Mouse (Mus musculus) intestine, embryonic 16.5 days (tissue): ENCODE measurements around the gene Vangl1. TPM values are rescaled to one million over a fixed set of nuclear protein-coding genes. Genes with fewer than 3 reads are reported as not detected.

ENCODE experiments used
- ATAC-seq: fragments of 200-750 bp; cut with Nextera tagmentation; 2 replicates; pipeline ENCODE4 v1.8.0; 2017; ENCODE audit warnings: moderate TSS enrichment, moderate library complexity
- H3K27ac ChIP-seq: fragments of 300-500 bp; sonication (generic); 2 replicates; pipeline ENCODE4 v1.5.1; 2014; ENCODE audit warnings: mild to moderate bottlenecking, low read length
- H3K27me3 ChIP-seq: fragments of 300-500 bp; sonication (generic); replicated peaks from 2 replicates; pipeline ENCODE4 v1.6.1; 2014; ENCODE audit warnings: low read length, control low read depth, mixed read lengths; ENCODE audit not compliant: control insufficient read depth, insufficient read depth
- H3K36me3 ChIP-seq: fragments of 300-500 bp; sonication (generic); 2 replicates; pipeline ENCODE4 v1.6.1; 2014; ENCODE audit warnings: low read length, control low read depth; ENCODE audit not compliant: control insufficient read depth, insufficient read depth
- H3K4me1 ChIP-seq: fragments of 300-500 bp; sonication (generic); 2 replicates; pipeline ENCODE4 v1.6.1; 2014; ENCODE audit warnings: low read length, control low read depth, mixed read lengths; ENCODE audit not compliant: control insufficient read depth, insufficient read depth
- H3K4me2 ChIP-seq: fragments of 300-500 bp; sonication (generic); 2 replicates; pipeline ENCODE4 v1.6.1; 2014; ENCODE audit warnings: low read depth, low read length, control low read depth
- H3K4me3 ChIP-seq: fragments of 300-500 bp; sonication (generic); 2 replicates; pipeline ENCODE4 v1.5.1; 2014; ENCODE audit warnings: mild to moderate bottlenecking, low read length
- H3K9ac ChIP-seq: fragments of 300-500 bp; sonication (generic); 2 replicates; pipeline ENCODE4 v1.6.1; 2014; ENCODE audit warnings: low read depth, low read length
- H3K9me3 ChIP-seq: fragments of 300-500 bp; sonication (generic); 2 replicates; pipeline ENCODE4 v1.6.1; 2016; ENCODE audit warnings: low read length, control low read depth; ENCODE audit not compliant: control insufficient read depth
- WGBS: fragments of 180-500 bp; shearing (Covaris S2); extraction: QIAGEN DNeasy Blood & Tissue Kit; methylation state at CpG from one replicate; pipeline ENCODE4 v1.1.7; 2014; 5-methylcytosine and 5-hydroxymethylcytosine counted together
- polyA plus RNA-seq: library from polyadenylated mRNA; unstranded; fragments of >200 nt; fragmentation: Nextera tagmentation; extraction: Ambion mirVana; gene quantifications from 2 replicates; pipeline ENCODE4 v1.2.1, GENCODE M21; 2015

Vangl1 gene
- polyA plus RNA-seq, result 18.7 and 20.6 TPM in 2 replicates

DNA sequence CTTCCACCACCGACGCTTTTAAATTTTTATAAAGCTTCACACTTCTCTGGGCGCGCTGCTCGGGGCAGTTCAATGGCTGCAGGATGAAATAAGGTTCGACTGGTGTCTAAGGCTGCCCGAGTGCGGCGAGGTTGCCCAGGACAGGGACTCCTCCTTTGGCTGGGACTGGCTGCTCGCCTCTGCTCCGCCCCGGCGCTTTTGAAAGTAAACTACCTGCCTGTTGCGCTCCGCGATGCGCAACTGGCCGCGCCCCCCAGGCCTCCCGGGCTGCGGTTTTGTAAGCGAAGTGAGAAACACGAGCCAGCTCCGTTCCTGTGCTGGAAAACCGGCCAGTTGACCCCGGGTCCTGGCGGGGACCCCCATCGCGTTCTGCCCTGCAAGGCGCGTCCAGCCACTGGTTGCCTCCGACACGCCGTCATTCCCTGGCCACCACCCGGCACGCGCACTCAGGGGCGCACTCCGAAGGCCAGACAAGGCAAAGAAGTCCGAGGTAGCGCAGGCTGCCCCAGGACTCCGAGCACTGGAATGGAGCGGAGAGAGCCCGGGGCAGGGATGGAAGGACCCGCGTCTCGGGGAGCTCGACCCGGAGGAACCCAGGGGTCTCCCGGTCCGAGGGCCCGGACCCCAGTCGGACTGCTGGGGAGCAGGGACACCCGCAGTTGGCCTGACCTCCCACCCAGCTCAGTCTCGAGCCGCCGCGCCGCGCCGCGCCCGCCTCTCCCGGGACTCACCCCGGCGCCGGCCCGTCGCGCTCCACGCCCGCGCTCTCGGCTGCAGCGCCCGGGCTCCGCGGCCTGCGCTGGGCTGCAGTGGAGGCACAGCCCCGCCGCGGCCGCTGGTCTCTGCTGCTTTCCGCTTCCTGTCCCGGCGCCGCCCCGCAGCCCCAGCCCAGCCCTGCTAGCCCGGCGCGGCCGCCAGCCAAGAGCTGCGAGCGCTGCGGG, at the start of gene Vangl1:
TSS of gene Vangl1 (minus strand) at position 913 of the 941 bp plus-strand sequence.
- under 1% methylated on average over 80 of the region's 95 CpGs for WGBS
- peak; percentile 94 for ATAC-seq
- H3K9ac ChIP-seq, result peak within 1 kb of the TSS; percentile 93

DNA sequence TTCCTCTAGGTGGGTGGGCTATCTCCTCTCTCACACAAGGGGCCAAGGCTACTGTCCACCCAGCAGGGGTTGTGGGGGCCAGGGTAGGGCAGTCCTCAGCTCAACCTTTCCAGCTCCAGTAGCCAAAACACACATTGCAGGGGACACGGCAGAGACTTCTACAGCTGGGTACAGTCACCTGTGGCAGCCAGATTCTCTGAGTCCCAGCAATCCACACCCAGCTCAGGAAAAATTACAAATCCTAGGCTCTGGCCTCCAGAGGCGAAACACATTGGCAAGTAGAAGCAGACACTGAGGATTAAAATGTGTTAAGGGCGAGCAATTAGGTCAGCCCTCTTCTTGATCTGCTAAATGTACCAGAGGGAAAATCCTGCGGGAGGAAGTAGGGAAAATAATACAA, 49.1 kb upstream of the Vangl1 start:
- no peak overlapping the region for H3K9ac ChIP-seq
- H3K27ac ChIP-seq, result no peak overlapping the region
- H3K36me3 ChIP-seq, result no peaks in the 10 kb centered on the region
- 67% methylated on average over 4 of the region's 4 CpGs for WGBS
- ATAC-seq, result no peak
- H3K9me3 ChIP-seq, result no peaks in the 10 kb centered on the region
- H3K27me3 ChIP-seq, result no peaks in the 10 kb centered on the region
- no peak overlapping the region for H3K4me2 ChIP-seq
- H3K4me3 ChIP-seq, result no peak overlapping the region
- no peaks in the 10 kb centered on the region for H3K4me1 ChIP-seq

More for the DNA sequence above, at the start of gene Vangl1:
- H3K9me3 ChIP-seq, result no peaks in the 10 kb centered on the region
- peak within 1 kb of the TSS; percentile 84 for H3K27ac ChIP-seq
- H3K4me1 ChIP-seq, result peaks cover 25% of the 10 kb centered on the region
- no peaks in the 10 kb centered on the region for H3K36me3 ChIP-seq
- peak within 1 kb of the TSS; percentile 88 for H3K4me3 ChIP-seq
- H3K4me2 ChIP-seq, result peak within 1 kb of the TSS; percentile 90
- H3K27me3 ChIP-seq, result 0 out of 2 replicates have a peak, but pooled peaks cover 2% of the 10 kb centered on the region

DNA sequence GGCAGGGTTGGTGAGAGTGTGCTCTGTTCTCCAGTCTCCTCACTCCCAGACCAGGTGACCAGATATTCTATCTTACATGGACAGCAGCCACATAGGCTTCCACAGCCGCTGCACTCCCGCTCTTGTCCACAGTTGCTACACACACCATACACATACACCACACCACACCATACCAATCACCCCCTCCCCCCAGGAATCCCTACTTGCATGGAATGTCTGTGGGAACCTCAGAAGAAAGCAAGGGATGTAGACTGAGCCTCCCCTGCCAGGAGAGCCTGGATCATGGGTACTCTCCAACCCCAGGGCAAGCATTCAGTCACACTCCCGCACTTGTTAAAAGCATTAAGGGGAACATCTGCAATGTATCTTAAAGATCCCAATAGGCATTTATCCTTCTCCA, 48.4 kb upstream of the Vangl1 start:
- Histone ChIP-seq H3K9me3 (no peaks in the 10 kb centered on the region), H3K36me3 (no peaks in the 10 kb centered on the region), H3K4me1 (no peaks in the 10 kb centered on the region), H3K4me2 (no peak overlapping the region), H3K27ac (no peak overlapping the region), H3K27me3 (no peaks in the 10 kb centered on the region), H3K4me3 (no peak overlapping the region), H3K9ac (no peak overlapping the region)
- WGBS, result 87% methylated on average over 3 of the region's 3 CpGs
- ATAC-seq, result no peak

DNA sequence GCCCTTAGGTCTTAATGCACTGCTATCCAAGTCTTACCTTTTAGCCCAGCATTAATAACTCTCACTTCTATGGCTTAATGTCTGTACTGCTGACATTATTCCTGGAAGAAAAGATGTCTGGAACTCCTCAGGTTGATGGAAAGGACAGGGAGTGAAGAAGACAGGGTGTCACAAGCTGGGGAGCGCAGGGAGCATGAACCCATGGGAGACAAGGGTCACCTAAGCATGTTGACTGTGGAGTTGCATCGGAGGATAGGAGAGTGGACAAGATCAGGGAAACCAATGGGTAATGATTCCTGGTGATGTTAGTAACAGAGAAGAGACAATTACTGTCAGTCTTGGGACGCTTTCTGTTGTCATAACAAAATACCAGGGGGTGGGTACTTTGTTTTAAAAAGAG, 46.4 kb upstream of the Vangl1 start:
- H3K4me1 ChIP-seq, result no peaks in the 10 kb centered on the region
- no peak for ATAC-seq
- H3K9ac ChIP-seq, result no peak overlapping the region
- H3K27ac ChIP-seq, result no peak overlapping the region
- no peaks in the 10 kb centered on the region for H3K36me3 ChIP-seq
- H3K9me3 ChIP-seq, result no peaks in the 10 kb centered on the region
- H3K4me3 ChIP-seq, result no peak overlapping the region
- no peak overlapping the region for H3K4me2 ChIP-seq
- no peaks in the 10 kb centered on the region for H3K27me3 ChIP-seq
- WGBS, result 95% methylated on average over 3 of the region's 3 CpGs

DNA sequence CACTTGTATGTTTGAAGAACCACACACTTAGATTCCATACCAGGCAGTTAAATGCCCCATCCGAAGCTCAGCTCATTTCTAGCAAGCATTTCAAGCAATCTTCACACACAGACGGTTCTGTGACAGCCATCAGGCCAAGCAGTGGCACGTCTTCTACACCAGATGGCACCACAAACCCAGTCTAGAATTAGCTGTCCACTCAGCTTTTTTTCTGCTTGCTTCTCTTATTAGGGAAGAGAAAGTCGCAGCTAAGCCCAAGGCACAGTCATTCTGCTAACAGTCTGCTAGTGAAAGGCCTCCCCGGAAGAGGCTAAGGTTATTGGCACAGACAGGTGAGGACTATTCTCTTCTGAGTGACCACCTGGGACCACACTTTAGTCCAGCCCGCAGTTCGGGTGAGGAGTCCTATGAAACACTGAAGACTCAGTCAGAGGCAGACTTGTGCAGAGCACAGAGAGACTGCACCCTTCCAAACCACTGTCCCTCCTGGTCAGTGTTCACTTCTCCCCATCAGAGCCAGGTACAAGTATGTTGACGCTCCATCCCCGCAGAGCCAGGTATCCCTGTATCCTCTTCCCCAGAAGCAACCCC, 45.0 kb upstream of the Vangl1 start:
- no peak for ATAC-seq
- Histone ChIP-seq H3K27me3 (no peaks in the 10 kb centered on the region), H3K27ac (no peak overlapping the region), H3K4me2 (no peak overlapping the region), H3K4me3 (no peak overlapping the region), H3K36me3 (no peaks in the 10 kb centered on the region), H3K9me3 (no peaks in the 10 kb centered on the region), H3K4me1 (no peaks in the 10 kb centered on the region), H3K9ac (no peak overlapping the region)
- 56% methylated on average over 9 of the region's 9 CpGs for WGBS

DNA sequence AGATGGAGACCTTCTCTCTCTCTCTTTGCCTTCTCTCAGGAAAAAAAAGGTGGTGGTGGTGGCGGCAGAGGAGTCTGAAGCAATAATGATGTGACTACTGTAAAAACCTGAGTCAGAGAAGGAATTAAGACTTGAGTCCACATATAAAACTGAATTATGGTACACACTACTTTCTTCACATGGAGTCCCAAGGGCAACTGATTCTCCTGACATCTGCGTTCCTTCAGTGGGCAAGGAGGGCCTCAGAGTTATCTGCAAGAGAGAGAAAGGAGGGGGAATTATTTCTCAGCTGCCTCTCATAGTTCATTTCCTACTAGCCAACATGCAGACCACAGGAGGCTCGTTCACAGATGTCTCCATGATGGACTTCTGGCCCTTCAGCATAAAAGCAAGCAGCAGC, 40.1 kb upstream of the Vangl1 start:
- H3K4me3 ChIP-seq, result no peak overlapping the region
- H3K4me1 ChIP-seq, result no peaks in the 10 kb centered on the region
- no peaks in the 10 kb centered on the region for H3K27me3 ChIP-seq
- H3K4me2 ChIP-seq, result no peak overlapping the region
- no peak overlapping the region for H3K9ac ChIP-seq
- H3K27ac ChIP-seq, result no peak overlapping the region
- no peaks in the 10 kb centered on the region for H3K9me3 ChIP-seq
- 78% methylated on average over 3 of the region's 3 CpGs for WGBS
- ATAC-seq, result no peak
- no peaks in the 10 kb centered on the region for H3K36me3 ChIP-seq

DNA sequence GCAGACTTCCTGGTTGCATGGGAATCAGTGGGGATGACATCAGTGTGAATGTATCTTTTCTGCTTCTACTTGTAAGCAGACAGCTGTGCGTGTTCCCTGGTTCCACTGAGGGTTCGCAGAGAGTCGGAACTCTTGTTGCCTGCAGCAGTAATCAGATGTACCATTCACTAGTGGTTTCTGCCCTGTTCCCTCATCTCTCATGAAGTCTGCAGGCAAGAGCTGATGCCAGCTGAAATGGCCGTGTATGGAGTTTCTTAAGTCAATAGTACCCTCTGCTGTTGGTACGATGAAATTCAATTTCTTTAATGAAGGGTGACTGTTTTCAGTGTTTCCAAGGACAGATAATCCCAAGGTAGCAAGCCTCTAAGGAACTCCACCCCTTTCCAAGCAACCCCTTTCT, 38.4 kb upstream of the Vangl1 start:
- no peaks in the 10 kb centered on the region for H3K4me1 ChIP-seq
- WGBS, result 47% methylated on average over 5 of the region's 5 CpGs
- no peak overlapping the region for H3K9ac ChIP-seq
- H3K9me3 ChIP-seq, result no peaks in the 10 kb centered on the region
- H3K4me2 ChIP-seq, result no peak overlapping the region
- H3K36me3 ChIP-seq, result no peaks in the 10 kb centered on the region
- no peak overlapping the region for H3K4me3 ChIP-seq
- no peak overlapping the region for H3K27ac ChIP-seq
- H3K27me3 ChIP-seq, result no peaks in the 10 kb centered on the region
- no peak for ATAC-seq

DNA sequence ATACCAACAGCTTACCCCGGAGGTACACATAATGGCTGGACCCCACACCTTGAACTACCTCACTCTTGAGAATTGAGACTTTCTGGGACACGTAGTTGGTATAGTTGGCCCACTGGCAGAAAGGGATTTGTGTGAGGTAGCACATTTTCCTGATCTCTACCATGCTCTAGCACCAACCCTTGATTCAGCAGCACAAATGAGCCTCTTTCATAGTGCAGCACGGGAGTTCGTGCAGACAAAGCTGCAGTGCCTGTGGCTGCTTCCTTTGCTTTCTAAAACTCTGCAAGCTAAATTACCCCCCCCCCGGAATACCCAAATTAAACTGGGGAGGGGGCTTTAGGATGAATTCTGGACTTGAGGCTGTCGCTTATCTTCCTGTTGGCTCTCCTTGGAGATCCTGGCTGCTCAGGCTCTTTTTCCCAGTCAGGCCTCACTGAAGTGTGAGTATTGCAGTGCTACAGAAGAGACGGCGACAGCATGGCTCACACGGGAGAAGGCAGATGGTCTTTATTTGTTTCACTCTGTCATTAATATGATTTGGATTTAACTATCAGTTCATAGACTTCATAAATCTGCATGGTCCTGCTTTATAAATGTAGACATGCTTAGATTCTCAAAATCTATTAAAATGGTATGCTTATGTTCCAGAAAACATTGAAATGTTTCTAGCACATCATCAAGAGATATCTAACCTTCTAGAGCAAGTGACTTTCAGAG, 27.1 kb upstream of the Vangl1 start:
- Histone ChIP-seq H3K9me3 (no peaks in the 10 kb centered on the region), H3K36me3 (no peaks in the 10 kb centered on the region), H3K27ac (no peak overlapping the region), H3K9ac (no peak overlapping the region), H3K27me3 (no peaks in the 10 kb centered on the region), H3K4me3 (no peak overlapping the region), H3K4me1 (no peaks in the 10 kb centered on the region), H3K4me2 (no peak overlapping the region)
- WGBS, result 87% methylated on average over 9 of the region's 9 CpGs
- no peak for ATAC-seq

DNA sequence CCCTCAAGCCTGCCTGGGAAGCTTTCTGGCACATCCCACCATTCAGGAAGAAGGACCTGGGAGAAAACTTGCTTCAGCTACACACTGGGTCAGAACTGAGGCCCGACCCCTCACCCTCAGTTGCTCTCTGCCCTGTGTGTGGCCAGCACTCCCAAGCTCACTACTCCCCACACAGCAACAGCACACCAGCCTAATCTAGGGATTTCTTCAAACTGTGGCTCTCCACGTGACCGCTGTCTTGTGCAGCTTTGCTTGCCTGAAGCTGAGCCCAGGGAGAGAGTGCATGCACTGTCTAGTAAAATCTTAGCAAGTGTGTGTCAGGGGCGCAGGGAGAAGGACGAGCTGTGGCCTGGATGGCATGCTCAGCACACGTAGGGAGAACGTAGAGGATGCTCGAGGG, 18.3 kb upstream of the Vangl1 start:
- H3K36me3 ChIP-seq, result no peaks in the 10 kb centered on the region
- 87% methylated on average over 8 of the region's 8 CpGs for WGBS

More for the DNA sequence above, 18.3 kb upstream of the Vangl1 start:
- Histone ChIP-seq H3K4me1 (no peaks in the 10 kb centered on the region), H3K27ac (no peak overlapping the region), H3K4me3 (no peak overlapping the region), H3K9me3 (no peaks in the 10 kb centered on the region), H3K9ac (no peak overlapping the region), H3K4me2 (no peak overlapping the region), H3K27me3 (no peaks in the 10 kb centered on the region)
- ATAC-seq, result no peak
